Mouse (Mus musculus) skeletal muscle tissue, adult 2 months (tissue): ENCODE data around the gene Ercc8.

Experiments used
- DNase-seq: peaks from one replicate; pipeline ENCODE4 v3.0.0-alpha.2; 2012; ENCODE audit warnings: low read depth, low spot score

Ercc8 gene

GRCm38 (mm10) chr13:108215231-108215780 lies 56.8 kb downstream of the Ercc8 start:
- DNase-seq, result no peak

DNA sequence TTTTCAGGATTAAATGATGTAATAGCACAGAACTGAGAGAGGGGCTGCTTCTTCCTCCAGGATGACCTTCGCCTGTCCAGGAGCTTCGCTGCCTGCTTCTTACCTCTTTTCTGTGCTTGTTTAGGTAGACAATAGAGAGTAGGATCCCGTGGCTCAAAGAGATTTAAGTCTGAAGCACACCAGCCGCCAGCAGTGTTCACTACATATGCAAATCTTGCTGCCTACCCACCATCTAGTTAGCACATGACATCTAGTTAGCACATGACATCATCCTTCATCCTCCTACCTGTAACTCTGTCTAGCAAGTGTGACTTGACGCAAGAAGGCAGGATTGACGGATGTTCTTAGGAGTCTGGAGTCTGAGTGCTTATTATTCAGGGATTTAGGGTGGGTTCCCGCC lies 61.2 kb downstream of the Ercc8 start:
- no peak for DNase-seq

GRCm38 (mm10) chr13:108229191-108229590 lies 70.7 kb downstream of the Ercc8 start:
- DNase-seq, result no peak

- DNase-seq, result no peak
Measured at GRCm38 (mm10) chr13:108229634-108230330, 71.3 kb downstream of the Ercc8 start.

- DNase-seq, result no peak
Measured at GRCm38 (mm10) chr13:108240012-108240411, 81.5 kb downstream of the Ercc8 start.

GRCm38 (mm10) chr13:108241715-108242114 lies 83.2 kb downstream of the Ercc8 start:
- no peak for DNase-seq
